Mouse (Mus musculus) hindbrain, embryonic 11.5 days (tissue): ENCODE results near the gene Rasa2. TPM values are rescaled to one million over a fixed set of nuclear protein-coding genes. Genes with fewer than 3 reads are reported as not detected.

Experiments used
- ATAC-seq: fragments of 200-750 bp; cut with Nextera tagmentation; 2 replicates; pipeline ENCODE4 v1.8.0; 2017; ENCODE audit warnings: mild to moderate bottlenecking, moderate TSS enrichment, moderate library complexity; ENCODE audit not compliant: low FRiP score
- DNase-seq: peaks from one replicate; pipeline ENCODE4 v3.0.0-alpha.2; 2015; ENCODE audit warnings: low spot score
- H3K27ac ChIP-seq: fragments of 300-500 bp; sonication (generic); 2 replicates; pipeline ENCODE4 v1.5.1; 2014; ENCODE audit warnings: mild to moderate bottlenecking, low read depth, low read length
- H3K27me3 ChIP-seq: fragments of 300-500 bp; sonication (generic); 2 replicates; pipeline ENCODE4 v1.6.1; 2014; ENCODE audit warnings: mild to moderate bottlenecking, low read length, moderate library complexity, mixed read lengths; ENCODE audit not compliant: control insufficient read depth, insufficient read depth
- H3K36me3 ChIP-seq: fragments of 300-500 bp; sonication (generic); 2 replicates; pipeline ENCODE4 v1.6.1; 2014; ENCODE audit warnings: mild to moderate bottlenecking, low read length, moderate library complexity, mixed read lengths; ENCODE audit not compliant: control insufficient read depth, insufficient read depth
- H3K4me1 ChIP-seq: fragments of 300-500 bp; sonication (generic); replicated peaks from 2 replicates; pipeline ENCODE4 v1.6.1; 2014; ENCODE audit warnings: low read length, mixed read lengths; ENCODE audit not compliant: control insufficient read depth, insufficient read depth
- H3K4me2 ChIP-seq: fragments of 300-500 bp; sonication (generic); replicated peaks from 2 replicates; pipeline ENCODE4 v1.6.1; 2014; ENCODE audit warnings: mild to moderate bottlenecking, low read depth, low read length
- H3K4me3 ChIP-seq: fragments of 300-500 bp; sonication (generic); 2 replicates; pipeline ENCODE4 v1.5.1; 2014; ENCODE audit warnings: low read depth, low read length
- H3K9ac ChIP-seq: fragments of 300-500 bp; sonication (generic); 2 replicates; pipeline ENCODE4 v1.6.1; 2014; ENCODE audit warnings: low read depth, low read length
- H3K9me3 ChIP-seq: fragments of 300-500 bp; sonication (generic); 2 replicates; pipeline ENCODE4 v1.6.1; 2016; ENCODE audit warnings: low read length; ENCODE audit not compliant: control insufficient read depth
- WGBS: fragments of 180-500 bp; shearing (Covaris S2); extraction: QIAGEN DNeasy Blood & Tissue Kit; methylation state at CpG from one replicate; pipeline ENCODE4 v1.1.7; 2014; 5-methylcytosine and 5-hydroxymethylcytosine counted together
- polyA plus RNA-seq: library from polyadenylated mRNA; unstranded; fragments of >200 nt; fragmentation: Nextera tagmentation; extraction: Ambion mirVana; gene quantifications from 2 replicates; pipeline ENCODE4 v1.2.1, GENCODE M21; 2014

Rasa2 gene
- polyA plus RNA-seq, 1 experiment from 2014 or later, result 16.4 TPM

DNA sequence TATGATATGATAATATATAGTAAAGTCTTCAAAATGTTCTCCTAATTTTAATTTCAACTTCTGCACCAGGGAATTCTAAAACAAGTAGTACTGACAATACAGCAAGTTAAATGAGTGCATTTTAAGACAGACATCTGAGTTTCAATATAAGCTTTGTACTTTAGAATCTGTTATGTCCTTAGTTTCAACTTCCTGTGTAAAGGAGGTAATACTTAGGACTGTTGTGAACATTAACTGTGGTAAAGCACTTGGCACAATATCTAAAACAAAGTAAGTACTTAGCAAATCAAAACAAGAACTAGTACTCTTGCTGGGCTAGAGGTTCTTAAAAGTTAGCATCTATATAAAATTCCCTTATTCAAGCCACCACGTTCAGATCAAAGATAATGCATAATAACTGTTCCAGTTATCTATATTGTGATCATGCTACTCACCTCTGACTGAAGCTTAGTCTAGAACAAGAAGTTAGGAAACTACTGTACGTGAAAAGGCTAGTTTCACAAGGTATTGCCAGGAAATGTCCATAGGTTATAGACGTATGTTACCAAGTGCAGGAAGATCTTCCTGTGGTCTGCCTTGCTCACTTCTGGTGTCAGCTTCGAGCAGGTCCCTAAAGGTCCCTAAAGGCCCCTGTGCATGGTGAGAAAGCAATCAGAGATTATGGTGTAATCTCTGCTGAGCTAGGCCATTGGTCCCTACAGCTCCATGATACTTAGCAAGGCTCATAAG lies 12.8 kb downstream of the Rasa2 start:
- H3K27me3 ChIP-seq, result no peaks in the 10 kb centered on the region
- ATAC-seq (no peak), DNase-seq (no peak)
- 92% methylated on average over 4 of the region's 4 CpGs for WGBS
- no peaks in the 10 kb centered on the region for H3K36me3 ChIP-seq
- H3K4me1 ChIP-seq, result no peaks in the 10 kb centered on the region
- H3K27ac ChIP-seq, result no peak overlapping the region
- H3K9ac ChIP-seq, result no peak overlapping the region
- no peaks in the 10 kb centered on the region for H3K9me3 ChIP-seq
- H3K4me3 ChIP-seq, result no peak overlapping the region
- H3K4me2 ChIP-seq, result no peak overlapping the region

GRCm38 (mm10) chr9:96612297-96612696 lies 19.1 kb downstream of the Rasa2 start:
- DNase-seq, result no peak
- no peaks in the 10 kb centered on the region for H3K9me3 ChIP-seq

DNA sequence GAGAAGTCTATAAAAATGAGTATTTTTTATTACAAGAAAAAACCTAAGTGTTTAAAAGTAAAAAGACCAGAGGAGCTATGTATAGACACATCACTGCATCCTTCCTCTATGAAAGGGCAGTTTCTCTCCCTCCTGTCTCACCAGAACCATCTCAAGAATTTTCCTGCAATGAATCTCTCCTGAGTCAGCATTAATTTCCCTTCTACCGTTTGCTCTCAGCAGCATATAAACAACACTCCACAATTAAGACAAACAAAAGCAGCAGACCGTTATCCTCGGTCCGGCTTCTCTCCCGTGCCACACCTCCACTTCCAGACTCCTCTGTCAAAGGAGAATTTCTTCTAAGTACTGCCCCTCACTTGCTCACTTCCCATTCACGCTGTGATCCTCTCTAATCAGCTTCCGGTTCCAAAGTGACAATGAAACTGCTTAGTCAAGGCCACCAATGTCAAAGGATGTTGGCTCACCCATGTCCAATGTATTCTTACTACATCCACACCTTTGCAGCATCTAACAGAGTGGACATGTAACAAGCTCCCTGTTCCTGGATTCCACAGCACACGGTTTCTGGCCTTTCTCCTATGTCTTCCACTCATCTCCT lies 19.6 kb downstream of the Rasa2 start:
- DNase-seq (no peak), ATAC-seq (no peak)
- no peaks in the 10 kb centered on the region for H3K9me3 ChIP-seq
- no peak overlapping the region for H3K4me3 ChIP-seq
- WGBS, result 74% methylated on average over 8 of the region's 8 CpGs
- no peaks in the 10 kb centered on the region for H3K4me1 ChIP-seq
- no peak overlapping the region for H3K9ac ChIP-seq
- H3K4me2 ChIP-seq, result no peak overlapping the region
- H3K36me3 ChIP-seq, result no peaks in the 10 kb centered on the region
- no peak overlapping the region for H3K27ac ChIP-seq
- H3K27me3 ChIP-seq, result no peaks in the 10 kb centered on the region

More at GRCm38 (mm10) chr9:96612297-96612696, 19.1 kb downstream of the Rasa2 start:
- Histone ChIP-seq H3K4me3 (no peak overlapping the region), H3K27ac (no peak overlapping the region), H3K4me1 (no peaks in the 10 kb centered on the region), H3K36me3 (no peaks in the 10 kb centered on the region), H3K27me3 (no peaks in the 10 kb centered on the region), H3K4me2 (no peak overlapping the region), H3K9ac (no peak overlapping the region)
- no peak for ATAC-seq
- 85% methylated on average over 3 of the region's 3 CpGs for WGBS

GRCm38 (mm10) chr9:96610813-96611212 lies 20.6 kb downstream of the Rasa2 start:
- DNase-seq, result no peak
- Histone ChIP-seq H3K27me3 (no peaks in the 10 kb centered on the region), H3K4me3 (no peak overlapping the region), H3K4me1 (no peaks in the 10 kb centered on the region), H3K4me2 (no peak overlapping the region), H3K36me3 (no peaks in the 10 kb centered on the region), H3K27ac (no peak overlapping the region), H3K9me3 (no peaks in the 10 kb centered on the region), H3K9ac (no peak overlapping the region)
- ATAC-seq, result no peak
- WGBS, result 92% methylated on average over 2 of the region's 2 CpGs

GRCm38 (mm10) chr9:96603416-96603815 lies 28.0 kb downstream of the Rasa2 start:
- Histone ChIP-seq H3K9ac (no peak overlapping the region), H3K4me1 (no peaks in the 10 kb centered on the region), H3K4me2 (no peak overlapping the region), H3K27ac (no peak overlapping the region), H3K36me3 (no peaks in the 10 kb centered on the region), H3K27me3 (no peaks in the 10 kb centered on the region), H3K4me3 (no peak overlapping the region), H3K9me3 (no peaks in the 10 kb centered on the region)
- WGBS, result 28% methylated on average over 6 of the region's 6 CpGs
- no peak for ATAC-seq
- DNase-seq, result no peak

- H3K4me2 ChIP-seq, result no peak overlapping the region
- no peak for DNase-seq
Measured at GRCm38 (mm10) chr9:96597899-96598298, 33.5 kb downstream of the Rasa2 start.

GRCm38 (mm10) chr9:96592670-96593600 lies 38.5 kb downstream of the Rasa2 start:
- Histone ChIP-seq H3K4me1 (no peaks in the 10 kb centered on the region), H3K9me3 (no peaks in the 10 kb centered on the region), H3K36me3 (no peaks in the 10 kb centered on the region), H3K9ac (no peak overlapping the region), H3K4me2 (no peak overlapping the region), H3K27me3 (no peaks in the 10 kb centered on the region), H3K27ac (no peak overlapping the region), H3K4me3 (no peak overlapping the region)
- DNase-seq, result no peak
- no peak for ATAC-seq
- 96% methylated on average over 11 of the region's 11 CpGs for WGBS

More at GRCm38 (mm10) chr9:96597899-96598298, 33.5 kb downstream of the Rasa2 start:
- 94% methylated on average over 1 of the region's 1 CpGs for WGBS
- no peak overlapping the region for H3K27ac ChIP-seq
- H3K9ac ChIP-seq, result no peak overlapping the region
- no peaks in the 10 kb centered on the region for H3K9me3 ChIP-seq
- no peaks in the 10 kb centered on the region for H3K27me3 ChIP-seq
- H3K4me3 ChIP-seq, result no peak overlapping the region
- no peak for ATAC-seq
- H3K36me3 ChIP-seq, result no peaks in the 10 kb centered on the region
- no peaks in the 10 kb centered on the region for H3K4me1 ChIP-seq

GRCm38 (mm10) chr9:96589346-96589745 lies 42.1 kb downstream of the Rasa2 start:
- no peak overlapping the region for H3K9ac ChIP-seq
- H3K9me3 ChIP-seq, result no peaks in the 10 kb centered on the region
- no peaks in the 10 kb centered on the region for H3K36me3 ChIP-seq
- no peak overlapping the region for H3K4me2 ChIP-seq
- WGBS, result 96% methylated on average over 5 of the region's 5 CpGs
- DNase-seq (no peak), ATAC-seq (no peak)
- H3K4me3 ChIP-seq, result no peak overlapping the region
- no peaks in the 10 kb centered on the region for H3K27me3 ChIP-seq
- no peaks in the 10 kb centered on the region for H3K4me1 ChIP-seq
- no peak overlapping the region for H3K27ac ChIP-seq
